Mouse (Mus musculus) MEL-GATA-1-ER (cell line): ENCODE results near the gene Fntb.

ENCODE experiments used
- DNase-seq: peaks from one replicate; pipeline ENCODE4 v3.0.0-alpha.2; 2012; ENCODE audit warnings: low read depth; ENCODE audit errors: extremely low read depth

The Fntb gene

GRCm38 (mm10) chr12:76885103-76885502, 119.7 kb downstream of the Fntb start:
- no peak for DNase-seq

GRCm38 (mm10) chr12:76886826-76887225, 121.4 kb downstream of the Fntb start:
- DNase-seq: peak; percentile 43

- DNase-seq: no peak
These were observed 122.6 kb downstream of the Fntb start for GRCm38 (mm10) chr12:76887941-76888340.

GRCm38 (mm10) chr12:76889404-76890184, 124.2 kb downstream of the Fntb start:
- no peak for DNase-seq

- no peak for DNase-seq
These were observed 125.8 kb downstream of the Fntb start for GRCm38 (mm10) chr12:76891160-76891559.

- no peak for DNase-seq
These were observed 127.7 kb downstream of the Fntb start for GRCm38 (mm10) chr12:76892910-76893695.

GRCm38 (mm10) chr12:76894792-76895559, 129.6 kb downstream of the Fntb start:
- DNase-seq: no peak

- no peak for DNase-seq
These were observed 130.4 kb downstream of the Fntb start for GRCm38 (mm10) chr12:76895777-76896176.

- DNase-seq: no peak
These were observed 131.2 kb downstream of the Fntb start for GRCm38 (mm10) chr12:76896566-76896965.

- DNase-seq: no peak
These were observed 131.6 kb downstream of the Fntb start for GRCm38 (mm10) chr12:76897006-76897405.

- no peak for DNase-seq
These were observed 132.8 kb downstream of the Fntb start for GRCm38 (mm10) chr12:76898141-76898540.

GRCm38 (mm10) chr12:76899261-76899975, 134.0 kb downstream of the Fntb start:
- no peak for DNase-seq

GRCm38 (mm10) chr12:76901508-76902294, 136.3 kb downstream of the Fntb start:
- DNase-seq: no peak

- no peak for DNase-seq
These were observed 140.9 kb downstream of the Fntb start for GRCm38 (mm10) chr12:76906278-76906677.

GRCm38 (mm10) chr12:76909218-76909617, 143.8 kb downstream of the Fntb start:
- DNase-seq: peak; percentile 71

GRCm38 (mm10) chr12:76910258-76910940, 145.0 kb downstream of the Fntb start:
- peak; percentile 10 for DNase-seq

- DNase-seq: no peak
These were observed 145.9 kb downstream of the Fntb start for GRCm38 (mm10) chr12:76911171-76911726.

- no peak for DNase-seq
These were observed 146.8 kb downstream of the Fntb start for GRCm38 (mm10) chr12:76912193-76912592.

GRCm38 (mm10) chr12:76916163-76916562, 150.8 kb downstream of the Fntb start:
- no peak for DNase-seq
